Mouse (Mus musculus) hindbrain, embryonic 13.5 days (tissue): ENCODE results near the gene S1pr3. TPM values are rescaled to one million over a fixed set of nuclear protein-coding genes. Genes with fewer than 3 reads are reported as not detected.
A peak's percentile ranks its signal among the peaks of the same experiment; 100 is the strongest.

Experiments
- ATAC-seq: fragments of 200-750 bp; cut with Nextera tagmentation; 2 replicates; pipeline ENCODE4 v1.8.0; 2017; ENCODE audit warnings: moderate TSS enrichment; ENCODE audit not compliant: low FRiP score
- H3K27ac ChIP-seq: fragments of 300-500 bp; sonication (generic); 2 replicates; pipeline ENCODE4 v1.5.1; 2015; ENCODE audit warnings: inconsistent platforms, mild to moderate bottlenecking, moderate library complexity
- H3K27me3 ChIP-seq: fragments of 300-500 bp; sonication (generic); 2 replicates; pipeline ENCODE4 v1.6.1; 2015; ENCODE audit warnings: mild to moderate bottlenecking, inconsistent platforms
- H3K36me3 ChIP-seq: fragments of 300-500 bp; sonication (generic); 2 replicates; pipeline ENCODE4 v1.6.1; 2015; ENCODE audit warnings: mild to moderate bottlenecking, inconsistent platforms
- H3K4me1 ChIP-seq: fragments of 300-500 bp; sonication (generic); replicated peaks from 2 replicates; pipeline ENCODE4 v1.6.1; 2015; ENCODE audit warnings: inconsistent platforms
- H3K4me2 ChIP-seq: fragments of 300-500 bp; sonication (generic); 2 replicates; pipeline ENCODE4 v1.6.1; 2015; ENCODE audit warnings: inconsistent platforms, mild to moderate bottlenecking, moderate library complexity
- H3K4me3 ChIP-seq: fragments of 300-500 bp; sonication (generic); 2 replicates; pipeline ENCODE4 v1.5.1; 2015; ENCODE audit warnings: mild to moderate bottlenecking, inconsistent platforms
- H3K9ac ChIP-seq: fragments of 300-500 bp; sonication (generic); 2 replicates; pipeline ENCODE4 v1.6.1; 2015; ENCODE audit warnings: mild to moderate bottlenecking, inconsistent platforms
- H3K9me3 ChIP-seq: fragments of 300-500 bp; sonication (generic); 2 replicates; pipeline ENCODE4 v1.6.1; 2016; ENCODE audit warnings: inconsistent platforms
- WGBS: fragments of 180-500 bp; shearing (Covaris S2); methylation state at CpG from one replicate; pipeline ENCODE4 v1.1.7; 2015; 5-methylcytosine and 5-hydroxymethylcytosine counted together
- polyA plus RNA-seq: library from polyadenylated mRNA; unstranded; fragments of >200 nt; fragmentation: Nextera tagmentation; extraction: Ambion mirVana; gene quantifications from 2 replicates; pipeline ENCODE4 v1.2.1, GENCODE M21; 2015

Gene S1pr3
- polyA plus RNA-seq, 1 experiment from 2014 or later, result 14.1 TPM

DNA sequence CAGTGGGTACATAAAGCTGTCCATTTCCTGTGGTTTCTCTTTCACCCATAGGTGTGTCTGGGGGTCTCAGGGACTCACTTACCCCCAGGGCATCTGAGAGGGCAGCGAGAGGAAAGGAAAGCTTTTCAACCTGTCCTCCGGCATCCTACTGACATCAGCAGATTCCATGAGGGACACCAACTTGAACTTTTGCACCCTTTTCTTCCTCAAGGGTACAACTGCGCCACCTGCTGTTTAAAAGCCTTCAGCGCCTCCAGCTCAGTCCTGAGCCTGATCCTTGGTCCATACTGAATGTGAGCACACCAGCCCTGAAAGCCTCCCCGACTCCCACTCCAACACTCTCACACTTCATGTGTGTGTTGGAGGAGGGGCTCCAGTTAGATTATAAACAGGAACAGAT lies 16.2 kb downstream of the S1pr3 start:
- ATAC-seq, result 0 out of 2 replicates have a peak, but pooled peaks have one; percentile 41

DNA sequence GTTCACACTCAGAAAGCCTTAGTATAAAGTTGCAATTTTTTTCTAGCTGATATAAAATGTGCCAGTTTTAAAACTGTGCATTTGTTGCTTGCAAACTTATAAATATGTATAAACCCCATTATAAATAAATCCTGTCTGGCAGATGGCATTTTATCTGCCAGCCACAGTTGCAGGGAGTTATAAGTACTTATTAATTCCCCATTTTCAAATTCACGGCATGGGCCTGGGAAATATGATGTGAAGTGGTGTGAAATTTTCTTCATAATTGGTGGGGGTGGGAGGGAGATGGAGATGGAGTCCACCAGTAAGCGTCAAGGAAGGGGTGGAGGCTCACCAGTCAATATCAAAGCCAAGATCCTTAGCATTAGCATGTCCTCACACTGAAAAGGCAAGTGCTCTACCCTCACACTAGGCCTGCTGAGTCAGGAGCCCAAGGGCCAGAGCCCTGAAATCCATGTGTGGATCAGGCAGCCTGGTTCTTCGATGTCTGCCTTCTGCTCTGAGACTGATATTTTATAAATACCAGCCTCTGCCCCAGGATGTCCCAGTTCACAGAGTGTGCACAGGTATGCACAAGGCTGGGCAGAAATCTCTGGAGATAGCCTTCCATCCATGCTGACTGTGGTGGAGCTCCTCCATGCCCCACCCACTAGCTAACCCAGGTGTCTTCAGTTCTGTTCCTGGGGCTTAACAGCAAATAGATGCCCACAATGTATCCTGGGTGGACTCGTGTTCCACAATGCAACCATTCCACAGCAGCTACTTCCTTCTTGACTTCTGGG lies 17.4 kb downstream of the S1pr3 start:
- WGBS, result 82% methylated on average over 4 of the region's 4 CpGs
- H3K36me3 ChIP-seq, result no peaks in the 10 kb centered on the region
- no peaks in the 10 kb centered on the region for H3K9me3 ChIP-seq
- H3K9ac ChIP-seq, result no peak overlapping the region
- H3K27ac ChIP-seq, result no peak overlapping the region
- ATAC-seq, result no peak
- no peak overlapping the region for H3K4me2 ChIP-seq
- H3K4me3 ChIP-seq, result no peak overlapping the region
- no peaks in the 10 kb centered on the region for H3K4me1 ChIP-seq
- no peaks in the 10 kb centered on the region for H3K27me3 ChIP-seq

More for the DNA sequence above, 16.2 kb downstream of the S1pr3 start:
- H3K9ac ChIP-seq, result no peak overlapping the region
- 18% methylated on average over 5 of the region's 5 CpGs for WGBS
- H3K4me2 ChIP-seq, result no peak overlapping the region
- H3K36me3 ChIP-seq, result no peaks in the 10 kb centered on the region
- no peaks in the 10 kb centered on the region for H3K4me1 ChIP-seq
- no peak overlapping the region for H3K4me3 ChIP-seq
- no peaks in the 10 kb centered on the region for H3K9me3 ChIP-seq
- H3K27me3 ChIP-seq, result peaks cover 4% of the 10 kb centered on the region; the same call in 1 of the 2 replicates
- no peak overlapping the region for H3K27ac ChIP-seq

DNA sequence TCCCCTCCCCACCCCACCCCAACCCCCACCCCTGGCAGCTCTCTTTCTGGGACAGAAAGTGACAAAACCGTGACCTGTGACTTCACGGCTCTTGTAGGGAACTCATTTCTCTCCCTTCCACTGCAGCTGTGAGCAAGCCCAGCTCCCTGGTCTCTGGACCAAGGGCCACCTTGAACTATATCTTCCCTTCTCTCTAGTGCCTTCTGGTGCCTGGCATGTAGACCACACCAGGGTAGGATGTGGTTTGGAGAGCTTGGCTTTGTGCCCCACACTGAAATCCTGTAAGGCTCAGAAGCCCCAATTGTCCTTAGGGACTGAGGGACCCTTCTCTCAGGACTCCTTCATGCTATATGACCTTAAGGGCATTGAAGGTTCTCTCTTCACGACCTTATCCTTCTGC lies 24.9 kb downstream of the S1pr3 start:
- H3K9me3 ChIP-seq, result no peaks in the 10 kb centered on the region
- no peak overlapping the region for H3K4me3 ChIP-seq
- H3K4me1 ChIP-seq, result peaks cover 9% of the 10 kb centered on the region
- ATAC-seq, result no peak
- H3K27me3 ChIP-seq, result no peaks in the 10 kb centered on the region
- H3K27ac ChIP-seq, result no peak overlapping the region
- no peak overlapping the region for H3K9ac ChIP-seq
- 57% methylated on average over 3 of the region's 3 CpGs for WGBS
- H3K36me3 ChIP-seq, result no peaks in the 10 kb centered on the region
- no peak overlapping the region for H3K4me2 ChIP-seq

DNA sequence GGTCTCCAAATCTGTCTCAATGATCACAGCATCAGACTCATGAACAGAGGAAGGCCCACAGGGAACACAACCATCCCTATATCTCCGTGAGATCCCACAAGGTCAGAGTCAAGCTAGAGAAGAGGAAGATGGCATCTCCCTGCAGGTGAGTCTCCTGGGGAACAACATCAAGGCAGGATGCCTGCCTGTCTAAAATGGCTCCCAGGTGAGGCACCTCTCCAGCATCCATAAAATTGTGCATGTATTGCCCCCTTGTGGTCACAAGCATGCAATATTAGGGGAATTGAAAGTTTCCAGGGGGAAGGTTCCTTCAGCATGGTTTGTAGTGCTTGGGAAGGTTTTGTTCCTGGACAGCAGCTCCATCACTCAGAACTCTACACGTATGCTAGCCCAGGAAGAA lies 26.0 kb downstream of the S1pr3 start:
- Histone ChIP-seq H3K9ac (no peak overlapping the region), H3K4me3 (no peak overlapping the region), H3K4me2 (no peak overlapping the region), H3K27me3 (no peaks in the 10 kb centered on the region), H3K9me3 (no peaks in the 10 kb centered on the region), H3K4me1 (peaks cover 9% of the 10 kb centered on the region), H3K36me3 (no peaks in the 10 kb centered on the region), H3K27ac (no peak overlapping the region)
- ATAC-seq, result no peak
- WGBS, result 60% methylated on average over 2 of the region's 2 CpGs

DNA sequence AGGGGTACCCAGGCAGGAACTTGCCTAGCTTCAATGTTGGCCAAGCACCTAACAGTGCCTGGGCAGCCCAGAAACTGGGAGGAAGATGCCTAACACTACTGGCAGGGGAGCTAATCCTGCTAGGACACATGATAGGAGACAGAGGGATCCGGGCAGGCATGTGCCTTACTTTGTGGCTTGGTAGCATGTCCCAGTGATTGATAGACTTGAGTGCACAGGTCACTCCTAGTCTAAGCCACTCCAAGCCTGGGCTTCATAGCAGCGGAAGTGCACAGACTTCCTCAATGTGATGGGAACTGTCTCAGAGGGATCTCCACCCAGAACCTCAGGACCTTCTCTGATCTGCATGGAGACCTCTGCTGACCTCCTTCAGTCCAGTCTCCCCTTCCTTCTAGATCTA lies 26.7 kb downstream of the S1pr3 start:
- no peak for ATAC-seq
- 72% methylated on average over 2 of the region's 2 CpGs for WGBS
- Histone ChIP-seq H3K9me3 (no peaks in the 10 kb centered on the region), H3K27me3 (no peaks in the 10 kb centered on the region), H3K36me3 (no peaks in the 10 kb centered on the region), H3K4me2 (no peak overlapping the region), H3K4me1 (peaks cover 9% of the 10 kb centered on the region), H3K27ac (no peak overlapping the region), H3K9ac (no peak overlapping the region), H3K4me3 (no peak overlapping the region)

DNA sequence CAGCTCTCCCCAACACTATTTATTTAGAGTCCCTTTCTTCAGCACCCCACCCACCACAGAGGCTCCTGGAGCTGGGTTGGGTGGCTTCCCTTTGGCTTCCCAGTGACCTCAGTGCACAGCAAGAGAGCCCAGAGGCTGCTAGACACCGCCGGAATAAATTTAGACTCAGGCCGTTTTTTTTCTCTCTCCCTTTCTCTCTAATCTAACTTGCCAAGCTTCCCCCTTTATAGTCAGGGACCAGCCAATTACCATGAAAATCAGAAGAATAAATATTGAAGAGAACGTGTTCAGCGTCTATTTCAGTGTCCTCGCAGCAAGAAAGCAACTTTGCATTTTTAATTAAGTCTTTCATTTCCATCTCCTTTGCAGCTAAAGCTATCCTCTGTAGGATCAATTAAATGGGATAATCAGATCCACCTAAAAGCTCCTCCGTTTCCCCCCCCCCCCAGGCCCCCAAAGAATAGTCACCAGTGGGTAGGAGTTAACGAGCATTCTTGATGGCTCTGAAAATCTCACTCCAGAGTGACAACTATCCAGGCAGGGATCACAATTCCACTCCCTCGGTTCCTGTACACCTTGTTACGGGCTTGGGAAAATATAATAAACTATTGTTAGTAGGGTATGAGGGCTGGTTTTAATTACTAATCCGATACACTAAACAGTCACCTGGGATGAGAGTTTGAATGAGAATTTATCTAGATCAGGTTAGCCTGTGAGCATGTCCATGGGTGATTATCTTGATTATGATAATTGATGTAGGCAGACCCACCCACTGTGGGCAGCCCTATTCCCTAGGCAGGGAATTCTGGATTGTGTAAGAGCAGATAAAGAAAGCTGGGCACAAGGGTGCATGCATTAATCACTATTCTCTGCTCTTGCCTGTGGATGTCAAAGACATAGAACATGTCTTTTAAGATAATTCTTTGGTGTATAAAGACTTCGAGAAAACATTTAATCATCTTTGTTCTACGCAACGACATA lies 29.0 kb downstream of the S1pr3 start:
- Histone ChIP-seq H3K9ac (no peak overlapping the region), H3K27ac (no peak overlapping the region), H3K9me3 (no peaks in the 10 kb centered on the region), H3K36me3 (no peaks in the 10 kb centered on the region), H3K4me3 (no peak overlapping the region), H3K4me1 (peaks cover 9% of the 10 kb centered on the region), H3K27me3 (no peaks in the 10 kb centered on the region), H3K4me2 (no peak overlapping the region)
- ATAC-seq, result peak; percentile 43
- WGBS, result 59% methylated on average over 14 of the region's 14 CpGs

DNA sequence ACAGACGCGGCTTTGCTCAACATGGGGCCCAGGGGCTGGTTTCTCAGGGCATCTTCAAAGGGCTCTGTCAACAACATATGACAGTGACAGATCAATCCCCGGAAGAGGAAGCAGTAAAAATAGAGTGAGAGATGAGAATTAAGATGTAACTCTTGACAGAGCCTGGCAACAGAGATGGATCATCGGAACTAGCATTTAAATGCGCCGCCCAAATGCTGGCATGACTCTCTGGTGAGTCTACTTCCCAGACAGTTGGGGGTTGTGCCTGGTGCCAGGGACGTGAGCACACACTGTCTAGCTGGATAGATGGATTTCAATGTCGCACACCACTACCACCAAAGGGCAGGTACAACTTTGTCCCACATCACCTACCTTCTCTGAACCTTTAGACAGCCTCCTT lies 34.5 kb downstream of the S1pr3 start:
- Histone ChIP-seq H3K4me1 (no peaks in the 10 kb centered on the region), H3K36me3 (no peaks in the 10 kb centered on the region), H3K4me3 (no peak overlapping the region), H3K4me2 (no peak overlapping the region), H3K9me3 (no peaks in the 10 kb centered on the region), H3K27ac (no peak overlapping the region), H3K27me3 (no peaks in the 10 kb centered on the region), H3K9ac (no peak overlapping the region)
- 86% methylated on average over 8 of the region's 8 CpGs for WGBS
- ATAC-seq, result no peak

DNA sequence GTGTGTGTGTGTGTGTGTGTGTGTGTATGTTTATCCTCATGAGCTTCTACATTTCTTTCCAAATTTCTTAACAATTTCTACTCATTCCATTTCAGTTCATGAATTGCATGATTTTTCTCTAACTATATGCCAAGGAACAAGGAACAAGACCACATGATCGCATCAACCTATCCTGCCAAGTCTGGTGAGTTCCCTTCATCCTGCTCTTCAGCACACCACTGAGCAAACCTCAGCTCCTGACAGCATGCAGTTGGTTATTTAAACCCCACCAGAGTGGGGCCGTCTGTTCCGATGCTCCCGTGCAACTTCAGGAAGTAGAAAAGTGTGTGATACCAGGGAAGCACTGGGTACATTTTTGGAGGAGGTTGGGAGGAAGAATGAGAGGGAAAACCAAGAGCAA lies 38.1 kb downstream of the S1pr3 start:
- Histone ChIP-seq H3K9me3 (no peaks in the 10 kb centered on the region), H3K4me3 (no peak overlapping the region), H3K4me1 (no peaks in the 10 kb centered on the region), H3K27ac (no peak overlapping the region), H3K27me3 (no peaks in the 10 kb centered on the region), H3K36me3 (no peaks in the 10 kb centered on the region), H3K9ac (no peak overlapping the region), H3K4me2 (no peak overlapping the region)
- 81% methylated on average over 4 of the region's 4 CpGs for WGBS
- ATAC-seq, result no peak

DNA sequence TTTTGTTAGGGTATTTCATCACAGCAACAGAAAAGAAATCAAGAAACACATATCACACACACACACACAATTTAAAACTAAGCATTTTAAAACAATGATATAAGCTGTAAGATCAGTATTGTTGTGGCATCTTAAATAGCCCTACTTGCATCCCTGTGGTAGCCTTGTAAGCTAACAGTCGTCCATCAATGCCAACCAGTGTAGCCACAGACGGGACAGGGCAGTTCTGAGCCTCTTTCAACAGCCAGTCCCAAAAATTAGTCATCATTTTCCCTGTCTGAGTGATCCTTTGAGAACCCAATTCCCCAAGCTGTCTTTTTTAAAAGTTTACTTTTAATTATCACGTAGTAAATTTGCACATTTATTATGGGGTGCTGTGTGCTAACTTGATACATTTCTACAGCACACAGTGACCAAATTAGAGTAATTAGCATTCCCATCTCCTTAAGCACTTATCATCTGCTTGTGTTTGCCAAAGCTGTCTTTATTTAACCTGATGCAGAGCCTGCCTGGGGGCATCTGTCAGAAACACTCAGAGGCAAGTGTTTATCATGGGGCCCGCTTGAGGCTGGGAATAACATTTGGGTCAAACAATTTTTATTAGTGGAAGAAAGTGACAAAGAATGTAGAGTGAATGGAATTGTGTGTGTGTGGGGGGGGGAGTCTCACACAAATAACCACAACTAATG lies 47.9 kb downstream of the S1pr3 start:
- Histone ChIP-seq H3K36me3 (peaks cover 7% of the 10 kb centered on the region; the same call in 1 of the 2 replicates), H3K9me3 (no peaks in the 10 kb centered on the region), H3K9ac (no peak overlapping the region), H3K27me3 (no peaks in the 10 kb centered on the region), H3K4me2 (no peak overlapping the region), H3K4me3 (no peak overlapping the region), H3K27ac (no peak overlapping the region), H3K4me1 (peaks cover 3% of the 10 kb centered on the region; the same call in 1 of the 2 replicates)
- WGBS, result 37% methylated on average over 4 of the region's 4 CpGs
- no peak for ATAC-seq

DNA sequence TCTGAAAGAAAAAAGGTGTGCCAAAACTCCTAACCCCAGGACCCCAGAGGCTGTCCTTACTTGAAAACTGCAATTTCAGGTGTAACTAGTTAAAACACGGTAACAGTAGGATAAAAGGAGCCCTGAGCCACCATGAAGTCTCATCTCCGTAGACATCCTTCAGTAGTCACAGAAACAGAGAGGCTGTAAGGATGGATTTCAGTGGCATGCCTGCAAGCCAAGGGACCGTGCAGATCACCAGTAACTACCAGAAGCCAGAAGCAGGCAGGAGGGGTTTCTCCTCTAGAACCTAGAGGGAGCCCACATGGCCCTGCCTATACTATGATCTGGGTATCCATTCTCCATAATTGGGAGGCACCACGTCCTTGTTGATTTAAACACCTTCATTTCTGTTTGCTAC lies 55.9 kb downstream of the S1pr3 start:
- Histone ChIP-seq H3K9ac (no peak overlapping the region), H3K36me3 (peaks cover 7% of the 10 kb centered on the region; the same call in 1 of the 2 replicates), H3K27me3 (no peaks in the 10 kb centered on the region), H3K4me2 (no peak overlapping the region), H3K9me3 (no peaks in the 10 kb centered on the region), H3K4me1 (0 out of 2 replicates have a peak, but pooled peaks cover 5% of the 10 kb centered on the region), H3K4me3 (no peak overlapping the region), H3K27ac (no peak overlapping the region)
- no peak for ATAC-seq
- WGBS, result 85% methylated on average over 4 of the region's 4 CpGs

DNA sequence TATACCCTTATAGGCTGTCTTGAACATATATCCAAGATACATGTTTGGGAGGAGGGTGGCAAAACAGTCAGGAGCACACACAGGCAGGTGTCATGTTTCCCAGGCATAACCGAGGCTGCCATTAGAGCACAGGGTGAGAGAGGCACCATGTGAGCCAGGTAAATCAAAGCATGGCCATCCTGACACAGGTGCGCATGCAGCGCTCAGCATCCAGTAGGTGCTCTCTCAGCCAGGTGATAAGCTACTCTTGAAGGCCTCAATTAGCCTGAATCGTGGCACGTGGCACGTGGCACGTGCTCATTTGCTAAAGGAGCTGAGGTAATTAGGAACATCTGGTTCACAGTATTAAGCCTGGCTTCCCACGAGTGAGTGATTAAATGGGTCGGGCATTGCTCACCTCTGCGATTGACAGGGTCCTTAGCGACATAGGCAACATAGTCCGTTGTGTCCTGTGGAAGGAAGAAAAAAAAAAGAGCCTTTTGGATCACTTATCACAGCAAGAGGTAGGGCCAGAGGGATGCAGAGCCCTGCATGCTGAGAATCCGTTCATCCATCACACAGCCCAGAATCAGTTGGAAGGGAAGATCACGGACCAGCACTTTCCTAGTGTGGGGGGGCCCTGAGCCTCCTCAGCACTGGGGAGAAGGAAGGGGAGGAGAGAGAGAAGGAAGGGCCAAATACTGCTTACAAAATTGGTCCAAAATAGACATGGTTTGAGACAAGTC lies 57.8 kb downstream of the S1pr3 start:
- H3K27ac ChIP-seq, result no peak overlapping the region
- ATAC-seq, result peak; percentile 59
- H3K27me3 ChIP-seq, result no peaks in the 10 kb centered on the region
- WGBS, result 65% methylated on average over 14 of the region's 14 CpGs
- H3K9ac ChIP-seq, result no peak overlapping the region
- H3K4me2 ChIP-seq, result no peak overlapping the region
- H3K4me3 ChIP-seq, result no peak overlapping the region
- H3K36me3 ChIP-seq, result no peaks in the 10 kb centered on the region
- 0 out of 2 replicates have a peak, but pooled peaks cover 5% of the 10 kb centered on the region for H3K4me1 ChIP-seq
- no peaks in the 10 kb centered on the region for H3K9me3 ChIP-seq
